Mouse (Mus musculus) left cerebral cortex, adult 2 months (tissue): ENCODE measurements at regions not wholly inside any gene's neighbourhood (a gene's known extent, or its start where the extent isn't known, plus 50 kb on each side); places are given as distances from the start of the nearest gene placed in this dataset.
A peak's percentile ranks its signal among the peaks of the same experiment; 100 is the strongest.

Experiments used
- DNase-seq, 2 experiments: peaks; one replicate each; pipeline ENCODE4 v3.0.0; 2021 to 2022; ENCODE audit warnings: low spot score in 2 of 2, mixed read lengths in 1 of 2; ENCODE audit errors: extremely low spot score in 1 of 2
- H3K27ac ChIP-seq: fragments of 200-600 bp; 2 replicates; pipeline ENCODE4 v1.8.1; 2022
- H3K4me3 ChIP-seq: fragments of 200-600 bp; 2 replicates; pipeline ENCODE4 v1.8.1; 2022
- CTCF ChIP-seq: fragments of 200-600 bp; IDR thresholded peaks from 2 replicates; pipeline ENCODE4 v1.8.1; 2022; ENCODE audit warnings: antibody characterized with exemption, mild to moderate bottlenecking, moderate library complexity
- intact Hi-C: fragments of 180-260 bp; cut with DNase I; formaldehyde crosslinking; loops from one replicate; pipeline ENCODE4 v1.15.1; 2025

GRCm38 (mm10) chr7:61411701-61412100 is 934.7 kb upstream of the Ndn start:
- Histone ChIP-seq H3K27ac (no peak overlapping the region), H3K4me3 (no peak overlapping the region)
- intact Hi-C loops, result loop anchor here (10.0 kb wide), 1 partner anchor 223 kb away; no protein-coding TSS in a partner anchor
- no peak for TF ChIP-seq CTCF
- DNase-seq, result no peak

- H3K27ac ChIP-seq, result no peak overlapping the region
- no peak for DNase-seq
- intact Hi-C loops, result loop anchor here (10.0 kb wide), 1 partner anchor 218 kb away; no protein-coding TSS in a partner anchor
Observed at GRCm38 (mm10) chr7:61416558-61416957, 929.8 kb upstream of the Ndn start.

GRCm38 (mm10) chr7:61455805-61456204 is 890.6 kb upstream of the Ndn start:
- no peak overlapping the region for H3K4me3 ChIP-seq
- intact Hi-C loops, result loop anchor here (2.0 to 5.0 kb wide), 2 partner anchors 19 to 316 kb away; no protein-coding TSS in a partner anchor
- DNase-seq, result no peak
- H3K27ac ChIP-seq, result no peak overlapping the region
- TF ChIP-seq CTCF, result peak; percentile 19

More at GRCm38 (mm10) chr7:61416558-61416957, 929.8 kb upstream of the Ndn start:
- no peak for TF ChIP-seq CTCF
- no peak overlapping the region for H3K4me3 ChIP-seq

- no peak overlapping the region for H3K4me3 ChIP-seq
- H3K27ac ChIP-seq, result no peak overlapping the region
- DNase-seq, result no peak
- intact Hi-C loops, result no loop called here
- no peak for TF ChIP-seq CTCF
Observed at GRCm38 (mm10) chr7:61481074-61481473, 865.3 kb upstream of the Ndn start.

- intact Hi-C loops, result no loop called here
- no peak for TF ChIP-seq CTCF
- H3K4me3 ChIP-seq, result no peak overlapping the region
- H3K27ac ChIP-seq, result no peak overlapping the region
- no peak for DNase-seq
Observed at GRCm38 (mm10) chr7:61514764-61515163, 831.6 kb upstream of the Ndn start.

GRCm38 (mm10) chr7:61535121-61535520 is 811.2 kb upstream of the Ndn start:
- intact Hi-C loops, result no loop called here
- no peak for TF ChIP-seq CTCF
- H3K4me3 ChIP-seq, result no peak overlapping the region
- DNase-seq, result no peak
- no peak overlapping the region for H3K27ac ChIP-seq
